Mouse (Mus musculus) testis, postnatal 10 days (tissue): ENCODE measurements around the gene Pkib.
A peak's percentile ranks its signal among the peaks of the same experiment; 100 is the strongest.

Source experiments
- DNase-seq: peaks from one replicate; pipeline ENCODE4 v3.0.0; 2021; ENCODE audit warnings: low spot score

Gene Pkib

DNA sequence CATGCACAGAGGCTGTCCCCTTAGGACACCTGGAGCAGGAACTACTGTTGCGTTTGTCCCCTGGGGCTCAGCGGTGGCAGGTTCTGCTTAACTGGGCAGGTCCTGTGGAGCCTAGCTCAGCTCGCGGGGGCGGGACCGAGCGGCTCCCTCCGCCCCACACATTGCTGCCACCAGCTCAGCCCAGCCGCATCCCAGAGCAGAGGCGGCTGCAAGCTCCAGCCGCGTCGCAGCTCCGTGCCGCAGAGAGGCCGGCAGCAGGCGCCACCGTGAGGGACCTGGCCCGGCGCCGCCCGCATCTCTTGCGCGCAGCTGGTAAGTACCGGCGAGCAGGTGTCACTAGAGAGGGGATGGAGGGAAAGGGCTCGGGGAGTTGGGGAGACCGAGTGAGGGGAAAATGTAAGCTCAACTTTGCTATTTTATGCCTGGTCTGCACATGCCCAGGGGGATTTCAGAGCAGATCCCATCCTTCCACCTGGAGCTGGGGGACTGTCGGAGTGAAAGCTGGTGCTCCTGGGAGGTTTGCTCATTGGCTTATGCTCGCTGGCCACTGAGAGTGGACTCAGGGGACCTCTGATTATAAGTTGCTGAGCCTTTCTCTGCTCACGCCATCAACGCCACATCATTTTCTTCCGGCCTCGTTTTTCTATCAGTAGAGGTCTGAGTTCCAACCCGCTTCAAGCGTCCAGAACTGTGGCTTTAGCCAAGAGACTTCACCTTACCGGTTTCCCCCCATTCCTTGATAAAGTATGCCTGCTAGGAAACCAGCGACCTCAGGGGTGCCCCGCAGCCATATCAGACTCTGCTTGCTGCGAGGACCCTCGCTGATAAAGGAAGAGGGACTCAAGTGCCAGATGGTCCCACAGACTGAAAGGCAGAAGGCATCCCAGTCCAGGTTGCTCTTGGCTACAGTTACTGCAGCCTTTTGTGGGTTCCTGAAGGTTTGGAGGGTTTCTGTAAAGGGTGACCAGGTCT lies at the start of gene Pkib:
Gene Pkib (plus strand): TSS at position 86 of the 972 bp plus-strand sequence.
- peak; percentile 45 for DNase-seq

DNA sequence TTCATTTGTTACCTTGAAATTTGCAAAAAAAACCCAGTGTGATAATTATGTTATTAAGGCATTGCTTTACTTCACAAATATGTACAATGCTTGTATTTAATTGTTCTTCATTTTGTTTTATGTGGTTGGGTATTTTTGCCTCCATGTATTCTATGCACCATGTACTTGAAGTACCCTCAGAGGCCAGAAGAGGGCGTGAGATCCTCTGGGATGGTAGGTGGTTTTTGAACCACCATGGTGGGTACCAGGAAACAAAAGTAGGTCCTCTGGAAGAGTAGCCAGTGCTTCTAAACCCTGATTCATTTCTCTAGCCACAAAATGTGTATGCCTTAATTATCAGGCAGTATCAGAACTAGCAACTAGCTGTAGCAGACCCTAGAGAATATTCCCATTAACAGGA lies 47.9 kb upstream of the Pkib start:
- DNase-seq: no peak

DNA sequence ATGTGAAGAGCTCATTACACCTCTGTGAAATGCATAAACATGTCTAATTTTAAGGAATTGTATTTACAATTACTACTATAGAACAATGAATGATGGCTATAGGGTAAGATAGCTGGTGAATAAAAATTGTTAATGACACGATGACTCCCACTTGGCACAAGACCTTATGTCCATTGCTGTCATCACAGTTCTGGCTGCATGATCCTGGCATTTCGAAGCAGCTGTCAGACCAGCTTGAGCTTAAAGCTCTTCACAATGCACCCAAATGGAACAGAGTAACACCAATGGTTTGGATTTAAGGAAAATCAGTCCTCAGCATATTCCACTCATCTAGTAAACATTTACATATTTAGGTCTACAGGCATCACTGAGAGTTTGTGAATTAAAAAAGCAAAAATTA lies 37.5 kb upstream of the Pkib start:
- no peak for DNase-seq

DNA sequence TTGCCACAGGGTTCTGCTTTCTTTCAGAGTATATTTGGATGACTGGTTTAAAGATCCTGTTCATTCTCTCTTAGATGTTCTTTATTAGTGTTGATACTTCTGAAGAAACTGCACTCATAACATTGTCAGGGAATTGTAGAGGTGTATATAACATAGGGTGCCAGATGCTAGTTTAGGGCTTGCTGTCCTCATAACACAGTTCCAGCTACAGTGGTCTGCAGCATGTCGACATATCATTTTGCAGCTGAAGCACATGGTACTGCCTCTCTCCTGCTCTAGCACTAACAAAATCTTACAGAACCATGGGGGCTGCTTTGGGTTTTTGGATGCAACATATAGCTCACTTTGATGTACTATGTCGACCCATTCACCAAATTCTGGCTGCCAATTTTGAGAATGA lies 34.6 kb upstream of the Pkib start:
- no peak for DNase-seq

DNA sequence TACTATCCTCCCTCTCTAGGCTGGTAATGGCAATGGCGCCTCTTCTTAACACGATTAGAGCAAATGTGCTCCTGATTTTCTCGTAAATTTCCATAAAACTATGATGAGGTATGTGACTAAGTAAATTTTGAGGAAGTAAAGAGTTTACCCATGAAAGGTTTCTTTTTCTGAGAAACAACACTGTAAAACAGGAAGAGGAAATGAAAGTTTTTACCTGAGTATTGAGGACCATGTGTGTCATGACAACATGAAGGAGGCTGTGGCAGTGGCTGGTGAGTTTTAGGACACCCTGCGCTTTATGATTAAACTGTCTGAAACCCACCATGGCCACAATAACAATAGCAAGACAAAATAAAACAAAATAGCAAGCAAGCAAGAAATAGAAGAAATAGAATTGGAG lies 28.8 kb upstream of the Pkib start:
- DNase-seq: no peak

DNA sequence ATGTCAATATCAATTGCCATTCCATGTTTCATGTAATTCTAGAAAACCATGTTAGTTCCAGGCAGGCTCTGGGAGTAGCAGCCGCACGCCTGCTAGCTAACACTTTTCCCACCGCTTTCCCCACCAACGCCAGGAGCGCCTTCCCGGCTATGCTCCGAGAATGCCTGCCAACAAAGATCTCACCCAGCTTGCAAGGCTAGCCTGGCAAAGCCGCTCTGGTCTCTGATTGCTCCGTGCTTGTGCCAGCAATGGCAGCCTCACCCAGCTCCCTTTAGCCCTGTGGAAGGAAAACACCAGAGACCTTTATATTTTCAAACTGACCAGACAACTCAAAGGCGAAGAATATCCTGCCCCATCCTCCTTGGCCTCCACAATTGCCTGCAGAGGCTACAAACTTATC lies 8.5 kb upstream of the Pkib start:
- DNase-seq: no peak

DNA sequence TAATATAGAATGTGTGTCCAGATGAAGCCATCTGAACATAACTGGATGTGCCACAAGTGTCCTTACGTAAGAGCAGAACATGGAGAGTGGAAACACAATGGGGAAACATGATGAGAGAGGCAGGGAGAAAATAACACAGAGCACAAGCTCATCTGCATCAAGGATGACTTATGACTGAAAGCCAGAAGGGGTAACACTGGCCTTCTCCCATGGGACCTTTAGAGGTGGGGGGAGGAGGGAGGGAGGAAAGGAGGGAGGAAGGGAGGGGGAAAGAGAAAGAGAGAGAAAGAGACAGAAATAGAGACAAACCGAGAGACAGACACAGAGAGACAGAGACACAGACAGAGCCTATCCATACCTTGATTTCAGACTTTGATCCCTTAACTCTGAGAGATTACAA lies 4.0 kb upstream of the Pkib start:
- DNase-seq: no peak

DNA sequence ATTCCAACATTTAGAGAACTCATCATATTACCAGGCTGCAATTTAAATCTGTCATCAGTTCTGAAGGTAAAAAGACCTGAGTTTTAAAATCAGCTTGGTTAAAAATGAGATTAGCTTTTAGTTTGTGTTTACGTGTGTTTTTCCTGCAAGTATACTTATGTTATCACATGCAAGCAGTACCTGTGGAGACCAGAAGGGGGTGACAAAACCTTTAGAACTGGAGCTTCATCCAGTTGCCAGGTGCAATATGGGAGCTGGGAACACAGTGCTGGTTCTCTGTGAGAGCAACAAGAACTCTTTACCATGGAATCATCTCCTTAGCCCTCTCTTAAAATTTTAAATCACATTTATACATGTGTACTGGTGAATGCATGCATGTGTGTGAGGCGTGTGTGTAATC lies 1.2 kb upstream of the Pkib start:
- DNase-seq: no peak

DNA sequence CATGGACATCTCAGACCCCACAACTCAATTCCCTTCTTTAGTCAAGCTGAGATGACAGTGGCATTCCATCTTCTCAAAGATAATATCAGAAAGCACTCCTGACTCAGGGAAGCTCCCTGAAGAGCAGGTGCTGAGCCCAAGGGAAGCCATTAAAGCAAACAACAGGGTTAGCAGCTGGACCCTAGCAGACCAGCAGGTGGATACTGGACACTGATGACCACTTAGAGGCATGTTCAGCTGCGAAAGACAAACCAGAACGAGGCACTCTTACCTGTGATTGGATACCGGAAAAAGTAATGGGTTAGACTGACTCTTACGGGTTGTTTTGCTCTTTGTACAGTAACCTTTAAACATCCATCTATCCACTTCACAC lies 1.1 kb downstream of the Pkib start:
- no peak for DNase-seq

DNA sequence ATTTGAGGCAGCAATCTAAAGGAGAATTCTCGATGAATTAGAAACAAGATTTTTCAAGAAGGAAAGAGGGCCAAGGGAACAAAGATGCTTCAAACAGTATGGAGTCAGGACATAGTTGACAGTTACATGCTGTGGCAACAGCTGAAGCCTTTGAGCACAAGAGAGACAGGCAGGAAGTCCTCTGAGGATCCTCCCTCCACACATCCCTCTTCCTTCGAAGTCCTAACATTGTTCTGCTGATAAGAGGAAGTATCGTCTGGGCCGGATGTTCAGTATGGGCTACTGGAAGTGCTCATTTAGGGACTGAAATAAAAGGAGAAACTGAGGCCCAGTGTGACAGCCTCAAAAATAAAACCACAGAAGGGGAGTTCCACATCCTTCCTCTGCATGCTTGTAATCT lies 5.2 kb downstream of the Pkib start:
- no peak for DNase-seq

DNA sequence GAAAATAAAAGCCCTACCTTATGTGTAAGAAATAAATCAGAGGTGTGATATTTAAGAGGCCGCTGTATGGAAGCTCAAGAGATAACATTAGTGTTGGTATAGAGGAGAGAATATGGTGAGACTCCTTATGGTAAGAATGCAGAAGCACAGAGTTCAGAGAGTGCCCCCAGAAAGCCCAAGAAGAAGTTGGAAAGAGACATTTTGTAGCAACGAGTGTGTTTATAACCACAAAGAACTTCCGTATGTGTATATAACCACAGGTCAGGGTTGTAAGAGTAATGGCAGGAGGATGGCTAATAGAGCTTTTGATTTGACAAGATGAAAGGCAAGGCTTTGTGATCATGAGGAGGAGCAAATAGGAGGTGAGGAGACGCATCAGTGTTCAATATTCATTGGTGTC lies 6.5 kb downstream of the Pkib start:
- no peak for DNase-seq

DNA sequence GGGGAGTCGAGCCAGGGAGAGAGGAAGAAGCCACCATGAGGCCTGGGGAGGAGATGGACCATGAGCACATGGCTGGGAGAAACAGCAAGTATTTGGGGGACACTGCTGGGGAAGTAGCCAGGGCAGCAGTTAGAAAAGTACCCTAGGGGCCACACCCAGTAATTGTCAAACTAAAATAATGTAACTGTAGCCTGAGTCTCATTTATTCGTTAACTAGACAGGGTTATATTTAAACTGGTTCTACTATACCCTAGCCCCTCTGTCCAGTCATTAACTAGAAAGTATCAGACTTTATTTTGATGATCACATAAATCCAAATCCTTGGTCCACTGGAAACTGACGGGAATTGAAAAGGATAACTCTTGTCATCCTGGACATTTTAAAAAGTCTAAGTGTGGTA lies 7.8 kb downstream of the Pkib start:
- no peak for DNase-seq

DNA sequence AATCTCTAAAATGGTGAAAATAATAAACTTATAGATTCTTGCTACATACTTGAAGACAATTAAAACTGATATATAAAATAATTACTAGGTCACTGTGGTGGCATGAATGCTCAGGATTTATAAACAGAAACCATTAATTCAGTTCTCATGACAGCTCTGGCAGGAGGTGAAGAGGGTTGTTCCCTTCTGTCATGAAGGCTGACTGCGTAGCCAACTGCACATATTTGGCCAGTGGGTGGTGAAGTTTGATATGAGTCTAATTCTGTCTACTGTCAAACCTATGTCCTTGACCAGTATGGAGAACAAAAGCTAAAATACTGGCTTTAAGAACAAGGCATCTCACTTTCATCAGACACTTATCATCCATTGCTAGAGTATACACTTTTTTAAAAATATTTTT lies 21.5 kb downstream of the Pkib start:
- DNase-seq: no peak

DNA sequence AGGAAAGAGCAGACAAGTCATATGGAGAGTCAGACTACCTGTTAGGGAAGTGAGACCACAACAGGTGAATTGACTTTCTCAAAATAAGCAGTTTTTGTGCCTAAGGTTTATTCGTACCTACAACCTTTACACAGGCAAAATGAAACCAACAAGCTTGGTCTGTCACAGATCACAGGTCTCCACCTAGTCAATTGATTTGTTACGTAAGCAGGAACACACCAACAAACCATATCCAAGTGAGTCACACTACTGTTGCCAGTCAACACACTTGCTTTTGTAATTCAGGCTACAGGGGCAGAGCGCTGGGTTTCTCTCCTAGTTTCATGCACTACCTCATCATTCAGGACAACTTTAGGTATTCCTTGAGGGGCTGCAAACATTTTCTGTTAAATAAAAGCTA lies 28.7 kb downstream of the Pkib start:
- DNase-seq: no peak

DNA sequence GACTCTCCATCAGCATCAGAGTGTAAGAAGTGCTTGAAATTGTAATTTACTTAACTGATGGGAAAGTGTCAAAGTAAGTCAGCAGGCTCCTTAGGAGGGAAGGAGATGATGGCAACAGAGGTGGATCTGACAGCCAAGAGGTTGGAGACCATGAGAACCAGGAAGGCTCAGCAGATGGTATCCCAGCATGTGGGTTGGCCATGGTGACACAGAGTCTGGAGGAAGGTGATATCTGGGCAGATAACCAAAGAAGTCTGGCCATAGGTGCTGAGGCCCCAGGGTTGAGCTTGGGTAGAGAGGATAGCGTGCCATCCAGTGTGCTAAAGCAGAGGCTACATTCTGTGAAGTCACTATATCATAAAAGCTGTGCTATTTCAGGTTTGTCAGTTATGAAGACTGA lies 32.0 kb downstream of the Pkib start:
- no peak for DNase-seq

DNA sequence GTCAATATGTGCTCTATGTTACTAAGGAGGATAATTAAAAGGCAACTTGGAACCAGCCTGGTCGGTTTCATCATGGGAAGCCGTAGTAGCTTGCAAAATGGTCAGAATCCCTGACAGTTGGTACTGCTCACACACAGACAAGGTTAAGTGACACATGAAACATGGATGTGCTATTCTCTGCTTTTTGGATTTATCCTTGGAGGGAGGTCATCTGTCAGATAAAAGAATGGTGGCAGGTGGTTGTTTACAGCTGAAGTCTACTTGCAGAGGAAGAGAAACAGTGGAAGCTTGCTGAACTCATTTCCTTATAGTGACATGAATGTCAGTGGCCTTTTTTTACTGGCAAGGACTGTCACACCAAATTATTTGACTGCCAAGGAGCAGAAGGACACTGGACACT lies 32.5 kb downstream of the Pkib start:
- DNase-seq: no peak

DNA sequence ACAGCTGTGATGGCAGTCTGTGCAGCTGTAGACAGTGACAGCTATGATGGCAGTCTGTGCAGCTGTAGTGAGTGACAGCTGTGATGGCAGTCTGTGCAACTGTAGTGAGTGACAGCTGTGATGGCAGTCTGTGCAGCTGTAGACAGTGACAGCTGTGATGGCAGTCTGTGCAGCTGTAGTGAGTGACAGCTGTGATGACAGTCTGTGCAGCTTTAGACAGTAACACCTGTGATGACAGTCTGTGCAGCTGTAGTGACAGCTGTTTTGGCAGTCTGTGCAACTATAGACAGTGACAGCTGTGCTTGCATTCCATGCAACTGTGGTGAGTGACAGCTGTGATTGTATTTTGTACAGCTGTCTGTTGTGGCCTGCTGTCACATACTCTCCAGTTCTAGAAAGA lies 44.0 kb downstream of the Pkib start:
- DNase-seq: no peak

DNA sequence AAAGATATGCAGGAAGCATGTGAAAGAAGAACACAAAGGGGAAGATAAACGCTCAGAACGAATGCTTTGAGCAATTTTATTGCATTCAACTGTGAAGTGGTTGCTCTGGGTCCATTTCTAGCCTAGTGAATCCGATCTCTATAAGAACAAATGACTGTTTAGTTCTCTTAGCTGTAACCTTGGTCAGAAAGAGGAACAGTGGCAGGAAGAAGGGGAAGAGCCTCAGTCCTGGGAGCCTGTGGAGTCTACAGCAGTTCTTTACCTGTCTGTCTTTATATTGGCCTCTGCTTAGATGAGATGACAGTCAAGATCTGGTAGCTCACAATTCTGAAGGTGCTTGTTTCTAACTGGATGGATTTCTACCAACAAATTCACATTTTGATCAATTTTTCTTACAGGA lies 56.2 kb downstream of the Pkib start:
- no peak for DNase-seq

DNA sequence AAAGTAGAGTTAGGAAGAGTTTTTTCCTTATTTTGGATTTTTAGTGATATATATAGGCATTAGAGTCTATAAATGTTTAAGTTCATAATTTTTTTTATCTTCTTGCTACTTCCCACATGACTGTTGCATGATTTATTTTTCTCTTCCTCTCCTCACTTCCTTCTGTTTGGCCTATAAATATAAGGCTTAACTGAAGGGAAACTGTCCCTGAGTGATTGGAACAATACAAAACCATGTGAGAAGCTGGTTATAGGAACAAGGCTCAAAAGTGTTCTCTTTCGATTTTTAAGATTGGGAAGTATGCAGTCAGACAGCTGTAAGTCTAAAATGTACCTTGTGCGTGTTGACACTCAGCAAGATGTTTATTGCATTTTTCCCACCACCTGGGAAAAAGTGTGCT lies 58.4 kb downstream of the Pkib start:
- DNase-seq: no peak

DNA sequence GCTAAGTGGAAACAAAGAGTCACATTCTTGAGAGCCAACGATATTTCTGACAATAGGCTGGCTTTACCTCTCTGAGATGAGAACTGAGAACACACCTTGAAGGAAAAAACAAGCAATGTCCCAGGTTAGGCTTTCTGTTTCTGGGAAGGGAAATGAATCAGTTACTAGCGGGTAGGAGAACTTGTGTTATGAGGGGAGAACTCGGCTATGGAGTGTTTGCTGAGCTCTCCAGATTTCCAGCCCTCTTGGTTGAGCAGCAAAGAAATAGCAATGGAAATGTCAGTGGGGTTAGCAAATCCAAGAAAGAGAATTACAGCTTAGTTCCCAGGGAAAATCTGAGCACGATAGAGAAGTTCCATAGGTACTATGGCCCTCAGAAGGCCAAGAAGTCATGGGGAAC lies 70.5 kb downstream of the Pkib start:
- no peak for DNase-seq

DNA sequence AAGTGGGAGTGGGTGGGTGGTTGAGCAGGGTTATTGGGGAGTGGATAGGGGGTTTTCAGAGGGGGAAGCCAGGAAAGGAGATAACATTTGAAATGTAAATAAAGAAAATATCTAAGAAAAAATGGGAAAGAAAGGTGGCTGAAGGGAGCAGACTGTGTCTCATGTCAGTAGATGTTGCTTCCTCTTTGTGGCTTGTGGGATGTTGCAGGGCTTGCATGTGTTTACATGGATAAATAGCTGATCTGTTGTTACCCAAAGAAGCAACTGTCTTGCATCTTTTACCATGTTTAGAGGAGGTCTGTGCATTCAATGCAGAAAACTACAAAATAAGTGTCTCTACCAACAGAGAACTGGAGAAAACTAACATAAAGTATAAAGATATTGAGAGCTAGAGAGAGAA lies 89.3 kb downstream of the Pkib start:
- DNase-seq: no peak

DNA sequence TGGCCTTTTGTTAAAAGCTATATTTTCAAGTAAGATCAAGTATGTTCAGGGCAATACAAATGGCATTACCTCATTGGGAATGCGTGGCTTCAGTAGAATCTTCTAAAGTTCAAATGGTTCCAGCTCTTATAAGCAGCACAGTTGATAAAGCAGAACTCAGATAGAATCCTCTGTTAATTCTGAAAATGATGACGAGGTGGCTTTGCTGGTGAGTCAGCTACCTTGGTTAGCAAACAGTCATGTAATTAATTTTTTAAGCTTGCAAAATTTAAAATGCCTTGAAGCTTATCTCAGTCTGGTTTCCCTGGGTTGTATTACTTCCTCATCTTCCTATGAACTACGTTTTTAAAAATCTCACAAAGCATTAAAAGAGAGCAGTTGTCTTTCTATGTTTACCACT lies 90.6 kb downstream of the Pkib start:
- no peak for DNase-seq

DNA sequence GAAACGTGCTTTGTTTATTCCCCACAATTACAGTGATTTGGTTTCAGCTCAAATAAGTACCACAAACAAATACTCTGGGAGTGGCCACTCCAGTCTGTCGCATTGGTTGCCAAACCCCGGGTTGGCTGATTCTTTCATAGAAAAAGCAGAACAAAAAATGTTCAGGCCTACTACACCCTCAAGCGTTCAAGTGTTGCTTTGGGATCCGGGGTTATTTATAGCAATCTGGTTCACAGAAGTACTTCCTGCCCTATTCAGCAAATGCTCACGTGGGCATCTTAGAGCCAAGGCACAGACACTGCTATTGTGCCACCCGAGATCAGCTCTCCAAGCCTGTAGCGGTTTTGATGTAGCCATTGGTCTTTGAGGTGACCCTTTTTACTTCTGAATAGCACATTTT lies 95.9 kb downstream of the Pkib start:
- DNase-seq: no peak

DNA sequence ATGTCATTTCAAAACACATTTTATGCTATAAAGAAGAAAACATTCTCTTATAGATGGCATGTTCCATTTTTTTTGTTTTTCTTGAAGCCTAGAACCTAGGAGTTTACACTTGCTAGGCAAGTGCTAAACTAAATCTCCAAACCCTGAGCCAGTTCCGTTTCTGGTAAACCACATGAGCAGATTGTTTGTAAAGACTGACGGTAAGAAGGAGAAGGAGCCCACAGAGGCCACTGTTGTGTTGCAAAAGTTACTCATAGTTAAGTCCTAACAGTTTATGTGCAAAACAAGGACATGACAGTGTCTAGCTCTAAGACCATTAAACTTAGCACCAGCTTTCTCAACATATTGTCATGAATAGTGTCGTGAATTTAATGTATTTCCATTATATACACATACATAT lies 99.9 kb downstream of the Pkib start:
- no peak for DNase-seq
